Mouse (Mus musculus): ENCODE data around the gene Tenm2. TPM values are rescaled to one million over a fixed set of nuclear protein-coding genes. Genes with fewer than 3 reads are reported as not detected.

Tenm2 gene
- polyA plus RNA-seq, 1 experiment from 2014 or later = 0.23 TPM

GRCm38 (mm10) chr11:37075349-37075748 lies 160.4 kb downstream of the Tenm2 start:
- Histone ChIP-seq H3K4me3 (no peak overlapping the region), H3K27ac (no peak overlapping the region)
- ATAC-seq = no peak

GRCm38 (mm10) chr11:37065459-37065858 lies 170.3 kb downstream of the Tenm2 start:
- H3K4me2 ChIP-seq = no peak overlapping the region
- 62% methylated on average over 3 of the region's 3 CpGs for WGBS (ENCODE audit: insufficient replicate concordance)
- H3K27ac ChIP-seq = no peak overlapping the region
- no peaks in the 10 kb centered on the region for H3K27me3 ChIP-seq (replicated peaks)
- no peak overlapping the region for H3K4me3 ChIP-seq
- no peak for ATAC-seq
- no peaks in the 10 kb centered on the region for H3K9me3 ChIP-seq (replicated peaks)
- H3K4me1 ChIP-seq = no peaks in the 10 kb centered on the region
- no peaks in the 10 kb centered on the region for H3K36me3 ChIP-seq
- no peak overlapping the region for H3K9ac ChIP-seq

More at GRCm38 (mm10) chr11:37075349-37075748, 160.4 kb downstream of the Tenm2 start:
- H3K27me3 ChIP-seq (replicated peaks) = no peaks in the 10 kb centered on the region
- no peak overlapping the region for H3K9ac ChIP-seq
- no peak overlapping the region for H3K4me2 ChIP-seq
- 73% methylated on average over 10 of the region's 10 CpGs for WGBS (ENCODE audit: insufficient replicate concordance)
- H3K9me3 ChIP-seq (replicated peaks) = no peaks in the 10 kb centered on the region
- H3K36me3 ChIP-seq = no peaks in the 10 kb centered on the region
- no peaks in the 10 kb centered on the region for H3K4me1 ChIP-seq

- Histone ChIP-seq H3K4me1 (no peaks in the 10 kb centered on the region), H3K9ac (no peak overlapping the region), H3K36me3 (no peaks in the 10 kb centered on the region), H3K9me3 (replicated peaks) (no peaks in the 10 kb centered on the region), H3K27ac (no peak overlapping the region), H3K4me3 (no peak overlapping the region), H3K27me3 (replicated peaks) (no peaks in the 10 kb centered on the region), H3K4me2 (no peak overlapping the region)
- 32% methylated on average over 5 of the region's 5 CpGs for WGBS (ENCODE audit: insufficient replicate concordance)
- ATAC-seq = no peak
Observed at GRCm38 (mm10) chr11:37046671-37047070, 189.1 kb downstream of the Tenm2 start.

- no peak overlapping the region for H3K4me3 ChIP-seq
- ATAC-seq = no peak
- no peak overlapping the region for H3K27ac ChIP-seq
- no peaks in the 10 kb centered on the region for H3K27me3 ChIP-seq (replicated peaks)
- H3K36me3 ChIP-seq = no peaks in the 10 kb centered on the region
- WGBS (ENCODE audit: insufficient replicate concordance) = 63% methylated on average over 4 of the region's 4 CpGs
- H3K4me1 ChIP-seq = no peaks in the 10 kb centered on the region
- no peak overlapping the region for H3K4me2 ChIP-seq
- no peaks in the 10 kb centered on the region for H3K9me3 ChIP-seq (replicated peaks)
- H3K9ac ChIP-seq = no peak overlapping the region
Observed at GRCm38 (mm10) chr11:37041259-37041658, 194.5 kb downstream of the Tenm2 start.

GRCm38 (mm10) chr11:37039283-37039682 lies 196.5 kb downstream of the Tenm2 start:
- no peak for ATAC-seq
- no peaks in the 10 kb centered on the region for H3K36me3 ChIP-seq
- no peak overlapping the region for H3K27ac ChIP-seq
- H3K4me3 ChIP-seq = no peak overlapping the region
- no peaks in the 10 kb centered on the region for H3K4me1 ChIP-seq
- H3K9me3 ChIP-seq (replicated peaks) = no peaks in the 10 kb centered on the region
- no peaks in the 10 kb centered on the region for H3K27me3 ChIP-seq (replicated peaks)
- 71% methylated on average over 3 of the region's 3 CpGs for WGBS (ENCODE audit: insufficient replicate concordance)
- H3K4me2 ChIP-seq = no peak overlapping the region
- no peak overlapping the region for H3K9ac ChIP-seq

- no peak for ATAC-seq
- Histone ChIP-seq H3K4me3 (no peak overlapping the region), H3K9me3 (replicated peaks) (no peaks in the 10 kb centered on the region), H3K4me2 (no peak overlapping the region), H3K27ac (no peak overlapping the region), H3K36me3 (no peaks in the 10 kb centered on the region), H3K4me1 (no peaks in the 10 kb centered on the region), H3K27me3 (replicated peaks) (no peaks in the 10 kb centered on the region), H3K9ac (no peak overlapping the region)
- WGBS (ENCODE audit: insufficient replicate concordance) = 51% methylated on average over 7 of the region's 7 CpGs
Observed at GRCm38 (mm10) chr11:37031305-37032055, 204.3 kb downstream of the Tenm2 start.

GRCm38 (mm10) chr11:37011900-37012299 lies 223.9 kb downstream of the Tenm2 start:
- no peaks in the 10 kb centered on the region for H3K4me1 ChIP-seq
- ATAC-seq = no peak

GRCm38 (mm10) chr11:37009243-37009642 lies 226.5 kb downstream of the Tenm2 start:
- Histone ChIP-seq H3K4me1 (no peaks in the 10 kb centered on the region), H3K9ac (no peak overlapping the region), H3K27ac (no peak overlapping the region), H3K4me2 (no peak overlapping the region), H3K4me3 (no peak overlapping the region), H3K36me3 (no peaks in the 10 kb centered on the region), H3K27me3 (replicated peaks) (no peaks in the 10 kb centered on the region), H3K9me3 (replicated peaks) (no peaks in the 10 kb centered on the region)
- 75% methylated on average over 1 of the region's 1 CpGs for WGBS (ENCODE audit: insufficient replicate concordance)
- no peak for ATAC-seq

More at GRCm38 (mm10) chr11:37011900-37012299, 223.9 kb downstream of the Tenm2 start:
- no peak overlapping the region for H3K4me2 ChIP-seq
- no peaks in the 10 kb centered on the region for H3K27me3 ChIP-seq (replicated peaks)
- H3K9ac ChIP-seq = no peak overlapping the region
- no peak overlapping the region for H3K27ac ChIP-seq
- H3K4me3 ChIP-seq = no peak overlapping the region
- WGBS (ENCODE audit: insufficient replicate concordance) = 78% methylated on average over 1 of the region's 1 CpGs
- H3K9me3 ChIP-seq (replicated peaks) = no peaks in the 10 kb centered on the region
- H3K36me3 ChIP-seq = no peaks in the 10 kb centered on the region

GRCm38 (mm10) chr11:36997668-36998067 lies 238.1 kb downstream of the Tenm2 start:
- no peaks in the 10 kb centered on the region for H3K4me1 ChIP-seq
- H3K4me2 ChIP-seq = no peak overlapping the region
- H3K36me3 ChIP-seq = no peaks in the 10 kb centered on the region
- WGBS (ENCODE audit: insufficient replicate concordance) = 52% methylated on average over 3 of the region's 3 CpGs
- no peak overlapping the region for H3K27ac ChIP-seq
- no peak overlapping the region for H3K4me3 ChIP-seq
- no peaks in the 10 kb centered on the region for H3K9me3 ChIP-seq (replicated peaks)
- no peaks in the 10 kb centered on the region for H3K27me3 ChIP-seq (replicated peaks)
- no peak for ATAC-seq
- no peak overlapping the region for H3K9ac ChIP-seq

- Histone ChIP-seq H3K9ac (no peak overlapping the region), H3K4me1 (no peaks in the 10 kb centered on the region), H3K36me3 (no peaks in the 10 kb centered on the region), H3K27me3 (replicated peaks) (no peaks in the 10 kb centered on the region), H3K9me3 (replicated peaks) (no peaks in the 10 kb centered on the region), H3K4me2 (no peak overlapping the region), H3K4me3 (no peak overlapping the region), H3K27ac (no peak overlapping the region)
- 56% methylated on average over 3 of the region's 3 CpGs for WGBS (ENCODE audit: insufficient replicate concordance)
- no peak for ATAC-seq
Observed at GRCm38 (mm10) chr11:36990895-36991294, 244.9 kb downstream of the Tenm2 start.

GRCm38 (mm10) chr11:36988776-36989565 lies 246.8 kb downstream of the Tenm2 start:
- 43% methylated on average over 5 of the region's 5 CpGs for WGBS (ENCODE audit: insufficient replicate concordance)

GRCm38 (mm10) chr11:36974142-36974541 lies 261.6 kb downstream of the Tenm2 start:
- Histone ChIP-seq H3K9me3 (replicated peaks) (no peaks in the 10 kb centered on the region), H3K27me3 (replicated peaks) (no peaks in the 10 kb centered on the region), H3K4me2 (no peak overlapping the region), H3K36me3 (no peaks in the 10 kb centered on the region), H3K27ac (no peak overlapping the region), H3K9ac (no peak overlapping the region), H3K4me3 (no peak overlapping the region), H3K4me1 (no peaks in the 10 kb centered on the region)
- no peak for ATAC-seq
- WGBS (ENCODE audit: insufficient replicate concordance) = 59% methylated on average over 2 of the region's 2 CpGs

More at GRCm38 (mm10) chr11:36988776-36989565, 246.8 kb downstream of the Tenm2 start:
- Histone ChIP-seq H3K4me2 (no peak overlapping the region), H3K9me3 (replicated peaks) (no peaks in the 10 kb centered on the region), H3K27me3 (replicated peaks) (no peaks in the 10 kb centered on the region), H3K27ac (no peak overlapping the region), H3K4me1 (no peaks in the 10 kb centered on the region), H3K36me3 (no peaks in the 10 kb centered on the region), H3K4me3 (no peak overlapping the region), H3K9ac (no peak overlapping the region)
- ATAC-seq = no peak

Measured in liver, embryonic 12.5 days (tissue).